Mouse (Mus musculus) spleen, adult 2 months (tissue): ENCODE results near the gene Kif1c.

Source experiments
- CTCF ChIP-seq: fragments of 200-500 bp; IDR thresholded peaks from 2 replicates; pipeline ENCODE4 v1.5.1; 2011; ENCODE audit warnings: mild to moderate bottlenecking, inconsistent platforms; ENCODE audit not compliant: insufficient read depth, insufficient read length, insufficient replicate concordance; ENCODE audit errors: extremely low read depth
- POLR2A ChIP-seq: fragments of 200-500 bp; IDR thresholded peaks from 2 replicates; pipeline ENCODE4 v1.6.1; 2011; ENCODE audit warnings: low read depth, low read length, inconsistent platforms

DNA sequence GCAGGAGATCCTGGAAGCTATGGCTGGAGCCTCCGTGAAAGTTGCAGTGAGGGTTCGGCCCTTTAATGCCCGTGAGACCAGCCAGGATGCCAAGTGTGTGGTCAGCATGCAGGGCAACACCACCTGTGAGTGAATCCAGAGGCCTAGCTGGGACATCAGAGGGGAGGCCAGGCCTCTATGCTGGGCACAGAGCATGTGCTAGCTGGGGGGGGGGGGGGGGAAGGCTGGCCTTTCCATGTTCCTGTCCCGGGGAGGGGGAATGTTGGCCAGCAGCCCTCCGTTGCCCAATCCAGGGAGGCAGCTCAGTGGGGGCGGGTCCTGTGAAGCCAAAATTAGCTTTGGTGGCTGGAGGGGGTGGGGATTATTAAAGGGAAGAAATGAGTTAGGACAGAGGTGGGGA, 2.4 kb downstream of the Kif1c start:
- TF ChIP-seq CTCF: no peak
- TF ChIP-seq POLR2A: no peak
